Mouse (Mus musculus) stomach, embryonic 15.5 days (tissue): ENCODE results near the gene Zfp689. TPM values are rescaled to one million over a fixed set of nuclear protein-coding genes. Genes with fewer than 3 reads are reported as not detected.

Experiments
- ATAC-seq: fragments of 200-750 bp; cut with Nextera tagmentation; 2 replicates; pipeline ENCODE4 v1.8.0; 2017; ENCODE audit warnings: low read depth, moderate number of reproducible peaks, moderate TSS enrichment; ENCODE audit not compliant: insufficient read depth, low FRiP score
- H3K27ac ChIP-seq: fragments of 300-500 bp; sonication (generic); 2 replicates; pipeline ENCODE4 v1.5.1; 2015; ENCODE audit warnings: mild to moderate bottlenecking, inconsistent platforms
- H3K27me3 ChIP-seq: fragments of 300-500 bp; sonication (generic); replicated peaks from 2 replicates; pipeline ENCODE4 v1.6.1; 2015; ENCODE audit warnings: inconsistent platforms
- H3K36me3 ChIP-seq: fragments of 300-500 bp; sonication (generic); 2 replicates; pipeline ENCODE4 v1.6.1; 2015; ENCODE audit warnings: inconsistent platforms
- H3K4me1 ChIP-seq: fragments of 300-500 bp; sonication (generic); 2 replicates; pipeline ENCODE4 v1.6.1; 2015; ENCODE audit warnings: inconsistent platforms
- H3K4me2 ChIP-seq: fragments of 300-500 bp; sonication (generic); 2 replicates; pipeline ENCODE4 v1.6.1; 2015; ENCODE audit warnings: mild to moderate bottlenecking, inconsistent platforms
- H3K4me3 ChIP-seq: fragments of 300-500 bp; sonication (generic); replicated peaks from 2 replicates; pipeline ENCODE4 v1.5.1; 2015; ENCODE audit warnings: inconsistent platforms
- H3K9ac ChIP-seq: fragments of 300-500 bp; sonication (generic); 2 replicates; pipeline ENCODE4 v1.6.1; 2015; ENCODE audit warnings: inconsistent platforms
- H3K9me3 ChIP-seq: fragments of 300-500 bp; sonication (generic); 2 replicates; pipeline ENCODE4 v1.6.1; 2016; ENCODE audit warnings: inconsistent platforms
- WGBS: fragments of 180-500 bp; shearing (Covaris S2); methylation state at CpG from one replicate; pipeline ENCODE4 v1.1.7; 2015; 5-methylcytosine and 5-hydroxymethylcytosine counted together
- microRNA-seq: library from miRNA; unstranded; fragments of <30 nt; microRNA quantifications from one replicate; pipeline ENCODE4, GENCODE M21; 2016
- polyA plus RNA-seq: library from polyadenylated mRNA; unstranded; fragments of >200 nt; fragmentation: Nextera tagmentation; extraction: Ambion mirVana; gene quantifications from 2 replicates; pipeline ENCODE4 v1.2.1, GENCODE M21; 2015

Gene Zfp689
- polyA plus RNA-seq, 1 experiment from 2014 or later, result 5.7 TPM

GRCm38 (mm10) chr7:127392251-127392824, 56.6 kb downstream of the Zfp689 start:
- Histone ChIP-seq H3K4me3 (peak overlapping the region; percentile 72), H3K9ac (peak overlapping the region; percentile 71; the same call in 1 of the 2 replicates), H3K4me2 (peak overlapping the region; percentile 79), H3K36me3 (peaks cover 8% of the 10 kb centered on the region; the same call in 1 of the 2 replicates), H3K4me1 (peaks cover 10% of the 10 kb centered on the region; the same call in 1 of the 2 replicates), H3K9me3 (no peaks in the 10 kb centered on the region), H3K27me3 (no peaks in the 10 kb centered on the region), H3K27ac (no peak overlapping the region)
- ATAC-seq, result no peak
- WGBS, result 79% methylated on average over 8 of the region's 8 CpGs

Small RNA genes within 50 kb of the gene (microRNA-seq; reads per million reads assigned to microRNA genes)
- not detected for gene Gm47278
- gene Mir7060, result not detected

Other genes starting within 250 kb of the Zfp689 start
- gene Tbc1d10b, start 240.7 kb downstream of the Zfp689 start, polyA plus RNA-seq, result 24.3 and 24.4 TPM in 2 replicates
- gene Mylpf, start 240.3 kb downstream of the Zfp689 start, polyA plus RNA-seq, result 18.6 and 31.0 TPM in 2 replicates
- gene Zfp553, start 216.1 kb downstream of the Zfp689 start, polyA plus RNA-seq, result 33.9 and 34.8 TPM in 2 replicates
- 17.7 and 19.2 TPM in 2 replicates for gene Sept1, start 216.0 kb downstream of the Zfp689 start, polyA plus RNA-seq
- 57.9 and 63.1 TPM in 2 replicates for gene Zfp771, start 204.9 kb downstream of the Zfp689 start, polyA plus RNA-seq
- gene Dctpp1, start 188.4 kb downstream of the Zfp689 start, polyA plus RNA-seq, result 164 and 181 TPM in 2 replicates
- 139 and 163 TPM in 2 replicates for gene Sephs2, start 175.1 kb downstream of the Zfp689 start, polyA plus RNA-seq
- 2.7 TPM in 2 replicates for gene Itgal, start 152.9 kb downstream of the Zfp689 start, polyA plus RNA-seq
- gene Zfp768, start 103.6 kb downstream of the Zfp689 start, polyA plus RNA-seq, result 13.1 and 17.4 TPM in 2 replicates
- 9.0 and 9.6 TPM in 2 replicates for gene Zfp747, start 73.1 kb downstream of the Zfp689 start, polyA plus RNA-seq
- gene 9130019O22Rik, start 62.0 kb downstream of the Zfp689 start, polyA plus RNA-seq, result 5.5 and 6.3 TPM in 2 replicates
- gene E430018J23Rik, start 55.5 kb downstream of the Zfp689 start, polyA plus RNA-seq, result 6.3 and 6.5 TPM in 2 replicates
- 7.6 and 8.8 TPM in 2 replicates for gene Zfp764, start 42.3 kb downstream of the Zfp689 start, polyA plus RNA-seq
- gene Zfp688, start 27.1 kb downstream of the Zfp689 start, polyA plus RNA-seq, result 22.0 and 23.6 TPM in 2 replicates
- gene Prr14, start 10.5 kb upstream of the Zfp689 start, polyA plus RNA-seq, result 38.6 and 38.8 TPM in 2 replicates
- 12.2 and 13.8 TPM in 2 replicates for gene Fbrs, start 30.0 kb upstream of the Zfp689 start, polyA plus RNA-seq
- gene Srcap, start 62.8 kb upstream of the Zfp689 start, polyA plus RNA-seq, result 49.7 and 55.4 TPM in 2 replicates
- 13.4 and 14.8 TPM in 2 replicates for gene Gm42715, start 70.4 kb upstream of the Zfp689 start, polyA plus RNA-seq
- 5.6 and 6.0 TPM in 2 replicates for gene Tmem265, start 112.2 kb upstream of the Zfp689 start, polyA plus RNA-seq
- 37.1 and 37.5 TPM in 2 replicates for gene Phkg2, start 124.2 kb upstream of the Zfp689 start, polyA plus RNA-seq
- gene Ccdc189, start 139.4 kb upstream of the Zfp689 start, polyA plus RNA-seq, result 5.8 and 7.2 TPM in 2 replicates
- gene Rnf40, start 139.6 kb upstream of the Zfp689 start, polyA plus RNA-seq, result 37.8 and 42.0 TPM in 2 replicates
- gene Zfp629, start 166.6 kb upstream of the Zfp689 start, polyA plus RNA-seq, result 9.4 and 10.3 TPM in 2 replicates